Mouse (Mus musculus): Measurements from ENCODE around the gene Coa4.

DNA sequence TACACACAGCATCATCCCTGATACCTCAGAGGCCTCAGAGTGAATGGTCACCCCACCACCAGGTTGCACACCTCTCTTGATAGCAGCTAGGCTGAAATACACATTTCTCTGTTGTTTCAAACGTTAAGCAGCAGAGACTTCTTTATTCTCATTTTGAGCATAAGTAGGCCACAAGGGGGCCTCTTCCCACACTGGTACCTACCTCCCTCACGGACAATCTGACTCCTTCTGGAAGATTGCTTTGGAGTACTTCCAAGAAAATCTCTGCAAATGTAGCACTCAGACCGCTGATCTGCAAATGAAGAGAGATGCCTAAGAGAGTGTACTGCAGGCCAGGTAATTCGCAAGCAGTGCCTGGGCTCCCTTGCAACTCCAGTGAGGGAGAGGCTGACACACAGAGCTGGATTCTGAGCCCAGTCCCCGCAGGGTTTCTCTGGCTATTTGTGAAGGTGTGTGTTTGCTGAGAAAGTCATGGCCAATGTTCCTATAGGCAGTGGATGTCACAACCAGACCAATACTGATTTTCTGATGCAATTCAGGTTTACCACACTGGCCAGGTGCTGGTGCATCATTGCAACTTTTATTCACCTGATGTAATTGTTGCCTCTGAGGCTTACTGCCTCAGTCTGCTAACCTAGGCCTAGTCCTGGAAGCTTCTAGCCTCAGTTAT lies 13.6 kb downstream of the Coa4 start:
- no peak for TF ChIP-seq CTCF (IDR thresholded peaks at IDR 0.05; ENCODE audit: low read depth, low read length)
- TF ChIP-seq POLR2A (IDR thresholded peaks at IDR 0.05; ENCODE audit: borderline replicate concordance, low read depth, low read length) = no peak
